Comparison of ENCODE assay signal across 22 mouse cellular contexts in genomic region chr2:103473362-103473761, GRCm38 (mm10). TPM values are rescaled to one million over a fixed set of nuclear protein-coding genes. Genes with fewer than 3 reads are reported as not detected.
DNase-seq lines count a peak whose midpoint lies in the region; ATAC-seq and TF ChIP-seq lines count a peak whose summit lies in the region.
"Had no signal": no experiment of that assay in that cellular context is flagged by ENCODE, and none has a peak within 500 bp of the region (broad histone marks: within the 10 kb centered on the region; RNA-seq: fewer than 3 reads in every experiment).

No protein-coding gene starts in this region.

- H3K4me1 ChIP-seq in heart, embryonic 10.5 days, result 0 out of 2 replicates have a peak, but pooled peaks cover 5% of the 10 kb centered on the region
- H3K4me1 ChIP-seq in heart, embryonic 12.5 days (replicated peaks), result peaks cover 6% of the 10 kb centered on the region; the same call in 1 of the 2 replicates
- H3K4me1 ChIP-seq in CH12.LX (ENCODE audit: control insufficient read depth in 1 of 2, insufficient read depth in 2 of 2) (peaks cover 0 to 7% of the 10 kb centered on the region in 2 experiments; a peak in 1 of 4 replicates), ES-E14 (ENCODE audit: control insufficient read depth in 2 of 2, insufficient read depth in 2 of 2, low read length in 2 of 2, poor library complexity in 1 of 2) (no peaks in the 10 kb centered on the region)
- H3K4me1 ChIP-seq: embryonic facial prominence, embryonic 13.5 days; embryonic facial prominence, embryonic 15.5 days; forebrain, embryonic 10.5 days; forebrain, embryonic 12.5 days had no signal

- WGBS in heart, embryonic 10.5 days, result 92% methylated on average over 3 of the region's 3 CpGs
- 96% methylated on average over 3 of the region's 3 CpGs for WGBS in heart, embryonic 12.5 days

- no peak overlapping the region for H3K9ac ChIP-seq in heart, embryonic 12.5 days
- H3K9ac ChIP-seq in CH12.LX (ENCODE audit: insufficient read depth, low read depth) (no peak overlapping the region), ES-E14 (ENCODE audit: insufficient read depth, low read depth, low read length, poor library complexity, severe bottlenecking) (no peak overlapping the region)
- H3K9ac ChIP-seq: embryonic facial prominence, embryonic 13.5 days; embryonic facial prominence, embryonic 15.5 days; forebrain, embryonic 12.5 days had no signal

- H3K27me3 ChIP-seq in heart, embryonic 10.5 days (ENCODE audit: insufficient read depth, poor library complexity, severe bottlenecking), result no peaks in the 10 kb centered on the region
- H3K27me3 ChIP-seq in heart, embryonic 12.5 days (replicated peaks), result no peaks in the 10 kb centered on the region
- H3K27me3 ChIP-seq in CH12.LX (replicated peaks), result no peaks in the 10 kb centered on the region
- H3K27me3 ChIP-seq: embryonic facial prominence, embryonic 13.5 days; embryonic facial prominence, embryonic 15.5 days; forebrain, embryonic 12.5 days had no signal

- TF ChIP-seq RAD21 in CH12.LX (IDR thresholded peaks at IDR 0.05; ENCODE audit: low read depth, low read length), result no peak

- H3K4me3 ChIP-seq in heart, embryonic 10.5 days, result no peak overlapping the region
- H3K4me3 ChIP-seq in heart, embryonic 12.5 days, result no peak overlapping the region
- H3K4me3 ChIP-seq in CH12.LX (replicated peaks in 1 of 3; ENCODE audit: low read depth in 2 of 3, low read length in 2 of 3, poor library complexity in 1 of 3) (no peak overlapping the region), ES-E14 (ENCODE audit: insufficient read depth in 1 of 2, low read depth in 1 of 2, low read length in 2 of 2, poor library complexity in 1 of 2, severe bottlenecking in 1 of 2) (no peak overlapping the region)
- H3K4me3 ChIP-seq: embryonic facial prominence, embryonic 13.5 days; embryonic facial prominence, embryonic 15.5 days; erythroblast, embryonic 14.5 days; forebrain, embryonic 10.5 days; forebrain, embryonic 12.5 days had no signal

- no peak overlapping the region for H3K27ac ChIP-seq in heart, embryonic 10.5 days
- H3K27ac ChIP-seq in heart, embryonic 12.5 days (ENCODE audit: poor library complexity, severe bottlenecking), result no peak overlapping the region
- H3K27ac ChIP-seq in CH12.LX (ENCODE audit: insufficient read depth, low read depth) (no peak overlapping the region), ES-E14 (ENCODE audit: insufficient read depth, low read depth, low read length, poor library complexity, severe bottlenecking) (no peak overlapping the region)
- H3K27ac ChIP-seq: embryonic facial prominence, embryonic 13.5 days; embryonic facial prominence, embryonic 15.5 days; forebrain, embryonic 10.5 days; forebrain, embryonic 12.5 days had no signal

- H3K79me2 ChIP-seq in CH12.LX (replicated peaks; ENCODE audit: control insufficient read depth, extremely low read depth, insufficient read depth, poor library complexity, severe bottlenecking), result no peaks in the 10 kb centered on the region; the same call in none of the 2 replicates

- ATAC-seq in heart, embryonic 12.5 days (ENCODE audit: insufficient number of reproducible peaks, low FRiP score), result no peak
- ATAC-seq: forebrain, embryonic 14.5 days; forebrain, embryonic 16.5 days had no signal

- H3K36me3 ChIP-seq in heart, embryonic 10.5 days, result peaks cover 66% of the 10 kb centered on the region
- H3K36me3 ChIP-seq in heart, embryonic 12.5 days, result peaks cover 54% of the 10 kb centered on the region
- H3K36me3 ChIP-seq in CH12.LX (replicated peaks in 1 of 2; ENCODE audit: control insufficient read depth in 1 of 2, insufficient read depth in 1 of 2, low read length in 1 of 2) (peaks cover 46 to 86% of the 10 kb centered on the region in 2 experiments), ES-E14 (ENCODE audit: control insufficient read depth, insufficient read depth, low read length, poor library complexity, severe bottlenecking) (peaks cover 9% of the 10 kb centered on the region; the same call in 1 of the 2 replicates)

- peak; percentile 41 for DNase-seq in heart, embryonic 10.5 days (ENCODE audit: low spot score)
- no peak for DNase-seq in CH12.LX (ENCODE audit: extremely low read depth)
- DNase-seq in ES-E14 (ENCODE audit: low read depth, low spot score), result no peak
- no peak for DNase-seq in frontal cortex, postnatal 25 days (ENCODE audit: low spot score in 2 of 2)
- DNase-seq: adrenal gland, adult 2 months; adrenal gland, postnatal 10 days; adrenal gland, postnatal 25 days; cerebellum, adult 11 months; cerebellum, adult 18-20 months; cerebellum, adult 8-10 months; cerebellum, adult 9-11 months; cerebellum, postnatal 14 days; cerebellum, postnatal 36 days; embryo, embryonic 11 days had no signal

- TF ChIP-seq POLR2A in CH12.LX (IDR thresholded peaks at IDR 0.05; ENCODE audit: low read depth, low read length), result no peak

- no peak overlapping the region for H3K4me2 ChIP-seq in heart, embryonic 12.5 days
- no peak overlapping the region for H3K4me2 ChIP-seq in CH12.LX (ENCODE audit: insufficient read depth, low read depth, poor library complexity, severe bottlenecking)
- H3K4me2 ChIP-seq: embryonic facial prominence, embryonic 13.5 days; embryonic facial prominence, embryonic 15.5 days; forebrain, embryonic 12.5 days had no signal

- in situ Hi-C loops in CH12.LX (cut with MboI; ENCODE audit: low pct_ligation_motif_present, low pct_unique_long_range_greater_than_20kb, low sequenced_read_pairs), result loop anchor here (25.0 kb wide), 2 partner anchors 239 to 514 kb away; no protein-coding TSS in a partner anchor
- in situ Hi-C loops in ES-E14 (cut with MboI; ENCODE audit: low sequenced_read_pairs in 2 of 2, unreplicated experiment in 2 of 2), result loop anchor here in 1 of 2 experiments (25.0 kb wide), 1 partner anchor 389 kb away; no protein-coding TSS in a partner anchor

- no peak for TF ChIP-seq EP300 in CH12.LX (IDR thresholded peaks at IDR 0.05; ENCODE audit: low read length)

- no peak for TF ChIP-seq CTCF in CH12.LX (conservative IDR thresholded peaks at IDR 0.05 in 1 of 2, IDR thresholded peaks at IDR 0.05 in 1 of 2; ENCODE audit: low read depth in 2 of 2, low read length in 2 of 2)

- no peaks in the 10 kb centered on the region for H3K9me3 ChIP-seq in heart, embryonic 10.5 days
- no peaks in the 10 kb centered on the region for H3K9me3 ChIP-seq in heart, embryonic 12.5 days (replicated peaks)
- H3K9me3 ChIP-seq in CH12.LX (replicated peaks; ENCODE audit: low read length), result no peaks in the 10 kb centered on the region
- no peaks in the 10 kb centered on the region for H3K9me3 ChIP-seq in ES-E14 (ENCODE audit: control insufficient read depth, insufficient read depth, low read depth, low read length)
- H3K9me3 ChIP-seq: embryonic facial prominence, embryonic 13.5 days; embryonic facial prominence, embryonic 15.5 days; forebrain, embryonic 10.5 days; forebrain, embryonic 12.5 days had no signal

- dilution Hi-C loops in CH12.LX (cut with MboI; ENCODE audit: extremely low pct_ligation_motif_present, extremely low pct_unique_long_range_greater_than_20kb, low sequenced_read_pairs), result no loop called here

TF ChIP-seq in CH12.LX, 34 proteins besides CTCF, POLR2A, EP300 and RAD21:
- TF ChIP-seq CHD1 (IDR thresholded peaks at IDR 0.05; ENCODE audit: low read depth, low read length) (no peak), MAX (IDR thresholded peaks at IDR 0.05; ENCODE audit: low read length) (no peak), SMC3 (IDR thresholded peaks at IDR 0.05; ENCODE audit: low read depth, low read length) (no peak), MAFK (IDR thresholded peaks at IDR 0.05; ENCODE audit: insufficient replicate concordance, low read length) (peak; percentile 51; the same call in 1 of the 2 replicates), HCFC1 (IDR thresholded peaks at IDR 0.05; ENCODE audit: low read depth, low read length) (no peak), NRF1 (IDR thresholded peaks at IDR 0.05; ENCODE audit: low read depth, low read length) (no peak), E2F4 (IDR thresholded peaks at IDR 0.05; ENCODE audit: insufficient replicate concordance, low read depth, low read length) (no peak)

TF ChIP-seq in ES-E14, 5 proteins besides CTCF, POLR2A, EP300 and RAD21:
- TF ChIP-seq HCFC1 (IDR thresholded peaks at IDR 0.05; ENCODE audit: borderline replicate concordance, insufficient read depth, low read length) (no peak), CHD2 (IDR thresholded peaks at IDR 0.05; ENCODE audit: low read depth, low read length) (no peak), ZNF384 (IDR thresholded peaks at IDR 0.05; ENCODE audit: low read depth, low read length) (no peak), MAFK (IDR thresholded peaks at IDR 0.05; ENCODE audit: insufficient read depth, low read depth, low read length) (peak; percentile 52; the same call in 1 of the 2 replicates), ZC3H11A (IDR thresholded peaks at IDR 0.05; ENCODE audit: borderline replicate concordance, low read depth, low read length) (no peak)
TF ChIP-seq in ES-E14: peak in this region for 1.

RNA-seq across cellular contexts. Expression of gene Cat, which starts 11.6 kb away (rescaled TPM):
- polyA plus RNA-seq in heart, embryonic 10.5 days (2016; fragmentation: Nextera tagmentation; extraction: Ambion mirVana), result 83.7 and 89.5 TPM in 2 replicates
- 87.3 and 89.1 TPM in 2 replicates for polyA plus RNA-seq in heart, embryonic 12.5 days (2016; fragmentation: Nextera tagmentation; extraction: Ambion mirVana)
- total RNA-seq in CH12.LX (2012; rRNA removed) (26.5 and 29.8 TPM in 2 replicates), CH12.LX (2014; rRNA removed) (45.0 and 46.4 TPM in 2 replicates), ES-E14 (2012; rRNA removed) (13.1 and 23.0 TPM in 2 replicates)
- 80.5 and 84.7 TPM in 2 replicates for polyA plus RNA-seq in CH12.LX (2012; ENCODE audit: insufficient read length, low read depth)
